Mouse (Mus musculus) adipose tissue, adult 10 weeks (tissue): Measurements from ENCODE around the gene Grifin. TPM values are rescaled to one million over a fixed set of nuclear protein-coding genes. Genes with fewer than 3 reads are reported as not detected.

Experiments used
- polyA plus RNA-seq: library from polyadenylated mRNA; stranded (reverse); fragments of 350-450 nt; fragmentation: Illumina TruSeq; extraction: RNeasy Lipid Tissue Mini Kit (QIAGEN cat#74804); gene quantifications from one replicate; pipeline ENCODE4 v1.2.3, GENCODE M21; 2014; ENCODE audit warnings: low read depth, low replicate concordance

Gene Grifin
- polyA plus RNA-seq, result not detected

GRCm38 (mm10) chr5:140564896-140565295, at the start of gene Grifin:
Gene Grifin (minus strand): TSS chr5:140565071.

GRCm38 (mm10) chr5:140607001-140607835, 42.3 kb upstream of the Grifin start, which contains the start of gene Lfng:
Gene Lfng (plus strand): TSS chr5:140607320.

Other genes with a start within 250 kb of the Grifin start
- 8.9 TPM for gene Mad1l1, start 243.5 kb downstream of the Grifin start, polyA plus RNA-seq
- gene Nudt1, start 243.4 kb downstream of the Grifin start, polyA plus RNA-seq, result 16.1 TPM
- gene Mrm2, start 233.2 kb downstream of the Grifin start, polyA plus RNA-seq, result 6.0 TPM
- 15.6 TPM for gene Snx8, start 175.8 kb downstream of the Grifin start, polyA plus RNA-seq
- gene Eif3b, start 145.7 kb downstream of the Grifin start, polyA plus RNA-seq, result 130 TPM
- gene Gm4869, start 119.4 kb downstream of the Grifin start, polyA plus RNA-seq, result not detected
- gene Chst12, start 59.5 kb downstream of the Grifin start, polyA plus RNA-seq, result 28.3 TPM
- 17.1 TPM for gene Lfng, start 42.2 kb upstream of the Grifin start, polyA plus RNA-seq
- 59.5 TPM for gene Ttyh3, start 84.0 kb upstream of the Grifin start, polyA plus RNA-seq
- 18.4 TPM for gene Iqce, start 137.3 kb upstream of the Grifin start, polyA plus RNA-seq
- gene Brat1, start 139.9 kb upstream of the Grifin start, polyA plus RNA-seq, result 13.9 TPM
- gene Amz1, start 159.1 kb upstream of the Grifin start, polyA plus RNA-seq, result 2.0 TPM